Mouse (Mus musculus): ENCODE data around the gene Ooep. TPM values are rescaled to one million over a fixed set of nuclear protein-coding genes. Genes with fewer than 3 reads are reported as not detected.
"Not testable (repeated sequence)": the region's sequence is repeated elsewhere in the genome, so short reads cannot be mapped to it uniquely, and the experiment has no call there.

Ooep gene
- polyA plus RNA-seq, 1 experiment, result not detected

DNA sequence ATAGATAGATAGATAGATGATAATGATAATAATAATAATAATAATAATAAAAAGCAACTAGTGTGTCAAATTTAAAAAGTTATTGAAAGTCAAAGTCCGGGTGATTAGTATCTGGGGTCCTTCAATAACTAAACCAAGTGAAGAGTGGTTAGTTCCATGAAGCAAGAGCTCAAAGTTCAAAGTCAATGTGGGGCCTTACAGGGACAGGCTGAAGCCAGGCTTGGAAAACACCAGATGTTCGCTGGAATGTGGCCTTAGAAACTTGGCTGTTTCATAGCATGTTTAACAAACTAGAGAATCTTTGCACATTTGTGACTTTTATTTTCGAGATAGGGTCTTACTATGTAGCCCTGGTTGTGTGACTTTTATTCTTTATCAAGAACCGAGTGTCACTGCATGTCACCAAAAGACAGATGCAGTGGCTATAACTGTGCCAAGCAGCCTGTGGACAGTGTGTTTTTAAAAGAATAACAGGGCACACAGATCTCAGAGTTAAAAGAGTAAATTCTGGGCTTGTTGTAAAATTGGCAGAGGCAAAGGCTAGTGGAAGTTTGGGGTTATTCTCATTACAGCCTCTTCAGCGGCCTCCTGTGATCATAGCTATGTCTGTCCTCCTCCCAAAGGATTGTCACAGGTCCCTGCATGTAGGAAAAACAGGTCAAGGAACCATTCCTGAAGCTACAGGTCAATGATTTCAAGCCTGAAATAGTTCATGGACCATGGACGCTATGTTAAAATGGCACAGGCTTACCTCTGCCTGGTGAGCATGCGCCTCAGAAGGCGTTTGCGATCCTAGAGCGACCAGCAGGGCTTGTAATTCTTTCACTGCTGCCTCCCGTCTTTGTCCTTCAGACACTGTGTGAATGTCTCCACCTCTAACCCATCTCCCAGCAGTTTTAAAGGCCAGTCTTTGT is 23.6 kb downstream of the Ooep start:
- Histone ChIP-seq H3K27ac (replicated peaks; ENCODE audit: low read depth, low read length) (no peak overlapping the region), H3K4me3 (ENCODE audit: insufficient read depth, low read depth, low read length) (no peak overlapping the region), H3K4me1 (ENCODE audit: control insufficient read depth, insufficient read depth, insufficient read length, low read length) (no peaks in the 10 kb centered on the region)

DNA sequence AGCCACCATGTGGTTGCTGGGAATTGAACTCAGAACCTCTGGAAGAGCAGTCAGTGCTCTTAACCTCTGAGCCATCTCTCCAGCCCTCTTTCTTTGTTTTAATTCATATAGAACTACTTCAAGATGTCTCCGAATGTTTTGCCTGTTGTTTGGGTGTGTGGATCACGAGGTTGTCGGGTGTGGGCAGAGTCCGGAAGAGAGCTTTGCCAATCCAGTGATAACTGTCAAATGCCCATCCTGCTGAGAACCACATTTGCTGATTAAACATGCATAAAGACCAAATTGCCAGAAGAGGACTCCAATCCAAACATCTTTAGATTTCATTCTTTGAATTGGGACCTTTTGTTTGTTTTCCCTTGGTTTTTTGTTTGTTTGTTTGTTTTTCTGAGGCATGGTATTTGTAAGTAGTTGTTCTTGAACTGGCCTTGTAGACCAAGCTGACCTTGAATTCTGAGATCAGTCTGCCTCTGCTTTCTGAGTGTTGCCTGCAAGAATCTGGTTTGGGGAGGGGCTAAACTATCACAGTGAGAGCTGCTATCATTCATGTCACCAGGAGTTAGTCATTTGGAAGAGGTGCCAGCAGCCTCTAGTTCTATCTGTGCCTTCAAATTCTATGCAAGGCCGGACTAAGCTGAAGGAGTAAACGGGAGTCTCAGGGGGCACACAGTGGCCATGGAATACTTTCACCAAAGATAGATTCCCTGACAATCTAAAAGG is 26.9 kb downstream of the Ooep start:
- Histone ChIP-seq H3K4me1 (ENCODE audit: control insufficient read depth, insufficient read depth, insufficient read length, low read length) (no peaks in the 10 kb centered on the region), H3K4me3 (ENCODE audit: insufficient read depth, low read depth, low read length) (no peak overlapping the region)

DNA sequence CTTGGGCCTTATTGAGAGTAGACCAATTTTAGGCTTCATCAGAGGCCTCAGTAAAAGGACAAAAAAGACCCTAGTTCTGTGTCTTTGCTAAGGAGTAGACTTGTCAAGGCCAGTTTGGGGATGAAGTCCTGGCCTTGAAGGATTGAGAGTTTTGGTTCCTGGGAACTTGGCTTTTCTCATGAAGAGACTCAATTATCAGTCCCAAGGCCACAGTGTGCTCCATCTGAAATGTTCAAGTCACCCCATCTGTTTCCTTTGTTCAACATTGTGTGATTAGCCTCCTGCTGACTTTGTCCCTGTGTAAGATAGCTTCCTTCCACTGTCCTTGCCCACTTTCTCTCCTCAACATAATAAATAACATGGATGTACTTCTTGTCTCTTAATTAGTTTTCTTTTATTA is 28.5 kb downstream of the Ooep start:
- not testable (repeated sequence) for H3K4me1 ChIP-seq (ENCODE audit: control insufficient read depth, insufficient read depth, insufficient read length, low read length); H3K4me3 ChIP-seq (ENCODE audit: insufficient read depth, low read depth, low read length); H3K27ac ChIP-seq (replicated peaks; ENCODE audit: low read depth, low read length)

More for the DNA sequence above, 26.9 kb downstream of the Ooep start:
- H3K27ac ChIP-seq (replicated peaks; ENCODE audit: low read depth, low read length), result no peak overlapping the region

DNA sequence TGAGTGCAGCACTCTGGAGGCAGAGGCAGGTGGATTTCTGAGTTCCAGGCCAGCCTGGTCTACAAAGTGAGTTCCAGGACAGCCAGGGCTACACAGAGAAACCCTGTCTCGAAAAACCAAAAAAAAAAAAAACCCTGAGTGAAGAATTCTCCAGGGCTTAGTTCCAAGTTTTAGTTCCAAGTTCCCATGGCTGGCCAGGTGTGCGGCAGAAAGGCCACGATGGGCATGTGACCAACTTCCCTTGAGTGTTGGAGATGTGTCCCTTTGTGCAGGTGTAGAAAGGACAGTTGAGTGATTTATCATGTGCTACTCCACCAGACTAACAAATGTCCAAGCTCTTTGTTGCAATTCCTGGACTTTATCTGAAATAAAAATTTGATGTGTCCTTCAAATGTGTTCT is 29.4 kb downstream of the Ooep start:
- H3K4me3 ChIP-seq (ENCODE audit: insufficient read depth, low read depth, low read length); H3K27ac ChIP-seq (replicated peaks; ENCODE audit: low read depth, low read length); H3K4me1 ChIP-seq (ENCODE audit: control insufficient read depth, insufficient read depth, insufficient read length, low read length): not testable (repeated sequence)

DNA sequence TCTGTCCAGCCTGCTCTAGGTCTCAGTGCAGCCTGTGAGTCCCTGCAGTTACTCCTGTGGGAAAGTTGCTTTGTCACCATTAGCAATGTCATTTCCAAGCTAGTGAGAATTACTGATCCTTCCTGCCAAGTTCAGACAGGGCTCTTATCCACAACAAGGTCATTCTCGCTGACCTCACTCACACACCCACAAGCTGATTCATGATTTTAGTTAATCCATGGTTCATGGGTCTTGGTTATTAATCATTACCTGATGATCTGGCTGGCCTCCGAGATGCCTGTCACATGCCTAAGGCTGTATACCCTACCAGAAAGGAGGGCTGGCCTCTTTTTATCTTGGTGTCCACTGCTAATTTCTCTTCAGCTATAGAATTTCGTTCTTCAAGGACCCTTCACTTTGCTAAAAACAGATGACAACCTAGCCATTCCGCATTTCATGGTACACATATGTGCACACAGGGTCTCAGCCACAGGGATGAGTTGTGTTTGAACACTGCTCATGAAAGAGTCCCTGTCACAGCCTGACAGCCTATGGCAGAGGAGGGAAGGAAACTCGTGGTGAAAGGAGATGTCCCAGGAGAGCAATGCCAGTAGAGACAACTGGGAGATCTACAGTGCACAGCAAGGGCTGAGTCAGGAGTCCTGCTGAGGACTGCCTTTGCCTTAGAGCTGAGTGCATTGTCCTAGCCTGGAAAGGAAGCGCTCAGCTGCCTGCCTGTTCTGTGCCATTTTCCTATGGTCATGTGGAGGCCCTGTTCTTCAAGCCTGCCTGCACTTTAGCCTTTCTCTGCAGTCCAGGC is 30.1 kb downstream of the Ooep start:
- not testable (repeated sequence) for H3K4me3 ChIP-seq (ENCODE audit: insufficient read depth, low read depth, low read length); H3K27ac ChIP-seq (replicated peaks; ENCODE audit: low read depth, low read length); H3K4me1 ChIP-seq (ENCODE audit: control insufficient read depth, insufficient read depth, insufficient read length, low read length)

DNA sequence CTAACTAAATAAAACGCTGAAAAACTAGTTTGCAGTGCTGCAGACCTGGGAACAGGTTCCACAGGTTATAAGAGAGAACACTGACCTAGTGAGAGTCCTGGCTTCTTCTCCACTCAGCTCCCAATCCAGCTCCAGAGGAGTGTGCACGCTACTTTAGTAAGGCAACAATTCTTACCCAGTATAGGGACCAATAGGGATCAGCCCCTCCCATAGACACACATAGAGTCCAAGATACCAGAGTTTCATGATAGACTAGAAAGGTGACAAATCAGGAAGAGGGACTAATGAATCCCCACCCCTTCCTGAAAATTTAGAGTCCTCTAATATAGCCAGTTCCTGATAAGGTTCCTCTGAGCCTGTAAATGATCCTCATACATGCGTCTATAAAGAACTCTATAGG is 31.5 kb downstream of the Ooep start:
- Histone ChIP-seq H3K27ac (replicated peaks; ENCODE audit: low read depth, low read length) (no peak overlapping the region), H3K4me3 (ENCODE audit: insufficient read depth, low read depth, low read length) (no peak overlapping the region), H3K4me1 (ENCODE audit: control insufficient read depth, insufficient read depth, insufficient read length, low read length) (no peaks in the 10 kb centered on the region)

DNA sequence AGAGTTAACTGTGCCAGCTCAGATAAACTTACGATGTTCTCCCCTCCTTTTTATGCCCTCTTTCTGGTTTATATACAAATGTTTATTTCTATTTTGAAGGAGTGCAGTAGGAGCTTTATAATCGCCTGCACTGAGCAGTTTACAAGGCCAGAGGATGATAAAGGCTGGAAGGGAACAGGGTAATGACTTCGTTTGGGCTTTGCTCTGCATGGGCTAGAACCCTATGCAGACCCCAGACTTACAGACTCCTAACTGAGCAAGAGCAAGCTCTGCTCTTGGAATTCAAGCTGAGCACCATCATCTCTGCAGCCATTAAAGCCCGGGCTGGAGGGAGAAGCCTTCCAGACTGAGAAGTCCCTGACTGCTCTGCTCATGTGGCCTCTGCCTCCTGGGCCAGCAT is 33.3 kb downstream of the Ooep start:
- H3K27ac ChIP-seq (replicated peaks; ENCODE audit: low read depth, low read length); H3K4me1 ChIP-seq (ENCODE audit: control insufficient read depth, insufficient read depth, insufficient read length, low read length); H3K4me3 ChIP-seq (ENCODE audit: insufficient read depth, low read depth, low read length): not testable (repeated sequence)

DNA sequence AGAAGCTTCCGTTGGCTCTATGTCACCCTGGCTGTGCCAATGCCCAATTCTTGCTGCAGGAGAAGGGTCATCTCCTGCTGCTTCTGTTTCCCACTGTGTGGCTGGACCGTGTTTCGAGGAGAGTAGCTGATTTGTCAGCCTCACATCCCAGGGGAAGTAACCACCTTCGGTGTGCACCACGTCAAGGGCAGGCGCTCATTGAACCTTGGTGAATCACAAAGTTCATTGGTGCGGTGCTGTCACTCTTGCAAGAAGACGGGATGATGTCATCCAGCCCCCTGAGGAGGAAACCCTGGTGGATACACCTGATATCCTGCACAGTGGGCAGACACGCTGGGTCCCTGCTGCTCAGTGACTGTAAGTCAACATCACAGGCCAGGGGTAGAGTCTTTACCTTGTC is 35.5 kb downstream of the Ooep start:
- H3K27ac ChIP-seq (replicated peaks; ENCODE audit: low read depth, low read length); H3K4me1 ChIP-seq (ENCODE audit: control insufficient read depth, insufficient read depth, insufficient read length, low read length); H3K4me3 ChIP-seq (ENCODE audit: insufficient read depth, low read depth, low read length): not testable (repeated sequence)

DNA sequence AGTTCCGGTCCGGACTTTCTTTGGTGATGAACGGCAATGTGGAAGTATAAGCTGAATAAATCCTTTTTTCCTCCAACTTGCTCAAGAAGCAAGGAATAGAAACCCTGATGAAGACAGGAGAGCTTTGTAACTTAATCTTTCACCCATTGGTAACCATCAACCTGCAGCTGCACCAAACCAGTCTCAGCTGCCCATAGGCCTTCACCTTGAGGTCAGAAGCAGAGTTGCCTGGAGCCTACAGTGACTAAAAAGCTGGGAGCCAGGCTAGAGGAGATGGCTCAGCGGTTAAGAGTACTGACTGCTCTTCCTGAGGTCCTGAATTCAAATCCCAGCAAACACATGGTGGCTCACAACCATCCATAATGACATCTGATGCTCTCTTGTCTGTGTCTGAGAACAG is 36.0 kb downstream of the Ooep start:
- H3K27ac ChIP-seq (replicated peaks; ENCODE audit: low read depth, low read length); H3K4me3 ChIP-seq (ENCODE audit: insufficient read depth, low read depth, low read length); H3K4me1 ChIP-seq (ENCODE audit: control insufficient read depth, insufficient read depth, insufficient read length, low read length): not testable (repeated sequence)

DNA sequence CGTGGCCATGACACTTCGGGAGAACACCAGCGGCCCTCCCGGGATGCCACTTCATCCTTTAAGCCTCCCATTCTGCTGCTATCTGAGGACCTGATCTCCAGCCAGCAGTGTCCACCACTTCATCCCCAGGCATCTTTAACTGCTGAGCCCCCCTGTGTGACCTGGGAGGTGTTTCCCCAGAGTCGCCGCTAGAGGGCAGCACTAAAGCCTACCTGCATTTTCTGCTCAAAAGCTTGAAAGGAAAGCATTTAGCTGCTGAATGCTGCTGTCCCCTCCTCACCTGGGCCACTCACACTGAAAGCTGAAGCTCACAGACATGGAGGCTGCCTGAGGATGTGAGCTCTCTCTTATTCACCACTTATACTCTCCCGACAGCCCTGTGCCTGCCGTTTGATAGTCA is 38.2 kb downstream of the Ooep start:
- H3K27ac ChIP-seq (replicated peaks; ENCODE audit: low read depth, low read length); H3K4me3 ChIP-seq (ENCODE audit: insufficient read depth, low read depth, low read length); H3K4me1 ChIP-seq (ENCODE audit: control insufficient read depth, insufficient read depth, insufficient read length, low read length): not testable (repeated sequence)

DNA sequence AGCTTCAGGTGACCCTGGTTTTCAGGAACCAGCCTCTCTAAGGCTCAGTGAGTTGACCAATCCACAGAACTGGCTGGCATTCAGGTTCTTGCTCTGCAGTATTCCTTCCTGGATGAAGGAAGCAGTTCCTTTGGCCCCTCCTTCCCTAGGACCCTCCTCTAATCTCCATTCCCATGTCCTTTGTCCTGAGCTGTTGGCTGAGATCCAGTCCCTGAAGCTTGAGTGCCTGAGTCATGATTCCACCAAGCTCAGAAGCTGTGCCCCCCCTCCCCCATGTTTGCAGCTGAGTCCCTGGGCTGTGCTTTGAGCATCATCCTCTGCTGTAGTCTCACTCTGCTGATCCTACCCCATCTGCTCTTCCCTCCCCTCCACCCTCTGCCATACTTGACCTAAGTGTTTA is 41.5 kb downstream of the Ooep start:
- not testable (repeated sequence) for H3K4me3 ChIP-seq (ENCODE audit: insufficient read depth, low read depth, low read length)

DNA sequence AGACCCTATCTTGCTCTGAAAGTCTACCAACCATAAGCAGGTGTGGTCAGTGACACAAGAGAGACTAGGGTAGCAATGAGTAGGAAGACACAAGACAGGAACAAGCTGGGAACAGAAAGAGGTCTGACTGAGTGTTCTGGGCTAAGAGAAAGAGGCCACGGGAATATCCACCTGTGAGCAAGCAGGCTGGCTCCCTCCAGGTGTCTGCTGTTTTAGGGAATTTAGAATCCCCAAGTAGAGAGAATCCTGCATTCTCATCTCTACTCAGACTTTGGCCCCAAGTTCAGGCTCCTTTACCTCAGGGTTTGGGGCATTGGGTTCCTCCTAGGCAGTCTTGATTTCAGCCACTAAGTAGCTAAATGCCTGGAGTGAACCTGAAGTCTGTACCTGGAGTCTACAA is 51.2 kb downstream of the Ooep start, which contains the start of gene Omt2b:
Gene Omt2b (plus strand): TSS at position 301 of the 400 bp plus-strand sequence.
- not testable (repeated sequence) for H3K4me3 ChIP-seq (ENCODE audit: insufficient read depth, low read depth, low read length); H3K27ac ChIP-seq (replicated peaks; ENCODE audit: low read depth, low read length); H3K4me1 ChIP-seq (ENCODE audit: control insufficient read depth, insufficient read depth, insufficient read length, low read length)

More for the DNA sequence above, 41.5 kb downstream of the Ooep start:
- not testable (repeated sequence) for H3K27ac ChIP-seq (replicated peaks; ENCODE audit: low read depth, low read length); H3K4me1 ChIP-seq (ENCODE audit: control insufficient read depth, insufficient read depth, insufficient read length, low read length)
